Mouse (Mus musculus) heart, postnatal 0 days (tissue): ENCODE data around the gene Cyp2c23. TPM values are rescaled to one million over a fixed set of nuclear protein-coding genes. Genes with fewer than 3 reads are reported as not detected.

Experiments used
- ATAC-seq: fragments of 200-750 bp; cut with Nextera tagmentation; 2 replicates; pipeline ENCODE4 v1.8.0; 2017; ENCODE audit warnings: low read depth, moderate number of reproducible peaks, moderate library complexity; ENCODE audit not compliant: insufficient read depth
- DNase-seq: peaks from one replicate; pipeline ENCODE4 v3.0.0-alpha.2; 2016; ENCODE audit warnings: low spot score
- H3K27ac ChIP-seq: fragments of 300-500 bp; sonication (generic); 2 replicates; pipeline ENCODE4 v1.5.1; 2014; ENCODE audit warnings: low read depth, mild to moderate bottlenecking
- H3K27me3 ChIP-seq: fragments of 300-500 bp; sonication (generic); 2 replicates; pipeline ENCODE4 v1.6.1; 2014; ENCODE audit warnings: low read length, mixed read lengths; ENCODE audit not compliant: control insufficient read depth, insufficient read depth
- H3K36me3 ChIP-seq: fragments of 300-500 bp; sonication (generic); replicated peaks from 2 replicates; pipeline ENCODE4 v1.6.1; 2014; ENCODE audit warnings: low read length, mixed read lengths; ENCODE audit not compliant: control insufficient read depth, insufficient read depth
- H3K4me1 ChIP-seq: fragments of 300-500 bp; sonication (generic); 2 replicates; pipeline ENCODE4 v1.6.1; 2014; ENCODE audit warnings: antibody characterized with exemption; ENCODE audit not compliant: control insufficient read depth, insufficient read depth
- H3K4me2 ChIP-seq: fragments of 300-500 bp; sonication (generic); 2 replicates; pipeline ENCODE4 v1.6.1; 2014; ENCODE audit warnings: low read depth, mild to moderate bottlenecking, low read length, moderate library complexity
- H3K4me3 ChIP-seq: fragments of 300-500 bp; sonication (generic); 2 replicates; pipeline ENCODE4 v1.5.1; 2014; ENCODE audit warnings: low read depth, low read length
- H3K9ac ChIP-seq: fragments of 300-500 bp; sonication (generic); replicated peaks from 2 replicates; pipeline ENCODE4 v1.6.1; 2014; ENCODE audit warnings: low read depth, low read length, mixed read lengths
- H3K9me3 ChIP-seq: fragments of 300-500 bp; sonication (generic); replicated peaks from 2 replicates; pipeline ENCODE4 v1.6.1; 2016; ENCODE audit warnings: low read length; ENCODE audit not compliant: control insufficient read depth
- CTCF ChIP-seq: IDR thresholded peaks from 2 replicates; pipeline ENCODE4 v1.5.1; 2016; ENCODE audit warnings: antibody characterized with exemption, control low read depth, low read depth
- EP300 ChIP-seq: IDR thresholded peaks from 2 replicates; pipeline ENCODE4 v1.6.1; 2016; ENCODE audit warnings: antibody characterized with exemption, low read depth
- WGBS: fragments of 180-500 bp; shearing (Covaris S2); extraction: QIAGEN DNeasy Blood & Tissue Kit; methylation state at CpG from one replicate; pipeline ENCODE4 v1.1.7; 2014; 5-methylcytosine and 5-hydroxymethylcytosine counted together
- polyA plus RNA-seq: library from polyadenylated mRNA; unstranded; fragments of >200 nt; fragmentation: Nextera tagmentation; extraction: Ambion mirVana; gene quantifications from 2 replicates; pipeline ENCODE4 v1.2.1, GENCODE M21; 2015
- total RNA-seq: library from RNA; depleted of rRNA; stranded (reverse); fragments of >200 nt; gene quantifications from 2 replicates; pipeline ENCODE4 v1.2.3, GENCODE M21; 2014; ENCODE audit warnings: low replicate concordance

Gene Cyp2c23
- total and polyA plus RNA-seq, 2 experiments from 2014 or later = not detected

DNA sequence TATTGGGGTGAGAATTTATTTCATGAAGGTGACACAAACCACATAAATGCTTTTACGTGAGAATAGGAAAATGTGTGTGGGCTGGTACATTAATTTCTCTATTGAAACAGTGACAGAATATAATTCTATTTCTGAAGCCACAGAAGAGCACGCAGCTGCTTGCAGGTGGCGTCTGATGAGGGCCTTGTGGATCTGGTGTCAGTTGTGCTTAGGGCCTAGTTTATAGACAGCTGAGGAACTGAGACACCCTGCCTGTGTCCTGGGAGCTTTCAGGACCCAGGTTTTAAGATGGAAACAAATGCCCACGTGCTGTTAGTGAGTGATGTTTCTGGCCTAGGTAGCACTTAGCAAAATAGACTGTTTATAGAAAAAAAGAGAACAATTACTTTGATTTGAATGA lies 24.0 kb downstream of the Cyp2c23 start:
- WGBS = 70% methylated on average over 4 of the region's 4 CpGs
- no peaks in the 10 kb centered on the region for H3K9me3 ChIP-seq
- H3K4me3 ChIP-seq = no peak overlapping the region
- no peaks in the 10 kb centered on the region for H3K36me3 ChIP-seq
- no peaks in the 10 kb centered on the region for H3K4me1 ChIP-seq
- no peaks in the 10 kb centered on the region for H3K27me3 ChIP-seq
- TF ChIP-seq CTCF (no peak), EP300 (no peak)
- H3K9ac ChIP-seq = no peak overlapping the region
- DNase-seq = no peak
- ATAC-seq = no peak
- H3K27ac ChIP-seq = no peak overlapping the region
- no peak overlapping the region for H3K4me2 ChIP-seq

DNA sequence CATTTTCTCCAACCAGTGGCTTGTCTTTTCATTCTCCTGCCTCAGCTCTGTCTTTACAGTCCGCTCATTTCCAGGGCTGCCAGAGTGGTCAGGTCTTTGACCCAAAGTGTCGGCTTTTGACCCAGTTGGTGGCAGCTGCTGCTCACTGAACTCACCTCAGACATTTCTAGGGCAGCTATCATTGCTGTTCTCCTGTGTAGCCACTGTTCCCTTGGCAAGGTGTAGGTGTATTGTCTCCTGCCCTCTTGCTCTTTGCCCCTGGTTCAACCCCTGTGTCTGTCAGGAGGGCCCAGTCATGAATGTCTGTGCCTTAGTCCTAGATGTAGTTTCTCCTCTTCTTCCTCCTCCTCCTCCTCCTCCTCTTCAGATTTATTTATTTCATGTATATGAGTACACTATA lies 24.7 kb downstream of the Cyp2c23 start:
- H3K27me3 ChIP-seq = no peaks in the 10 kb centered on the region
- DNase-seq (no peak), ATAC-seq (no peak)
- H3K4me1 ChIP-seq = no peaks in the 10 kb centered on the region
- H3K4me2 ChIP-seq = no peak overlapping the region
- WGBS = 85% methylated on average over 2 of the region's 2 CpGs
- no peak for TF ChIP-seq EP300
- TF ChIP-seq CTCF = no peak
- H3K27ac ChIP-seq = no peak overlapping the region
- H3K9ac ChIP-seq = no peak overlapping the region
- H3K36me3 ChIP-seq = no peaks in the 10 kb centered on the region
- no peaks in the 10 kb centered on the region for H3K9me3 ChIP-seq
- H3K4me3 ChIP-seq = no peak overlapping the region

DNA sequence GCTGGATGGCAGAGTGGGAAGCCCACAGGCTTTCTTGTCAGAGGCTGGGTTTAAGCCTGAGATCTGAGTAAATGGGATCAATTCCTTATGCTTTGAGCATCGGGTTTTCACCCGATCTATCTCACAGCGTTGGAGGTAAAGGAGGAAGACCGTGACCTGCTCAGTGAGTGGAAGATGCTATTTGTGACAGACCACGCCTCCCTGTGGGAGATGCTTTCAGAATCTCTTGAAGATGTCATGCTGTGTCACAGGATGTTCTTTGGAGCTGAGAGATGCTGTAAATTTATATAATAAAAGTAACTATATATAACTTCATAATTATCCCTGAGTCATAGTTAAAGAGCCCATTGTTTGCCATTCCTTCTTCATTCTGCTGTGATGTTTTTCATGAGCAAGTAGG lies 28.3 kb downstream of the Cyp2c23 start:
- Histone ChIP-seq H3K27me3 (no peaks in the 10 kb centered on the region), H3K4me2 (no peak overlapping the region), H3K36me3 (no peaks in the 10 kb centered on the region), H3K27ac (no peak overlapping the region), H3K9ac (no peak overlapping the region), H3K4me1 (no peaks in the 10 kb centered on the region), H3K9me3 (no peaks in the 10 kb centered on the region), H3K4me3 (no peak overlapping the region)
- TF ChIP-seq EP300 (no peak), CTCF (no peak)
- no peak for ATAC-seq
- DNase-seq = no peak
- WGBS = 73% methylated on average over 5 of the region's 5 CpGs

DNA sequence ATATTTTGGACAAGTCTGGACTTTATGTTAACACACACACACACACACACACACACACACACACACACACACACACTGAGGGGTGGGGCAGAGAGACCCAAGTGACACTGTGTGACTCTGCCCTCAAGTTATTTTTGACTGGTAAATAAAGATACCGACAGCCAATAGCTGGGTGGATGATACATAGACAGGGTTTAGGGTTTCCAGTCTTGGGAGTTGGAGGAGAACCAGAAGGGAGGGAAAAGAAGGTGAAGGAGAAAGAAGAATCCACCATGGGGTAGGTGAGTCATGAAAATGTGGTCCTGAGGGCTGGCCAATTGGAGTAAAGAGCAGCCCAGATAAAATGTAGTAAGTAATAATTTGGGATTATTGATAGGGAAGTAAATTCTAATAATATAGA lies 28.9 kb downstream of the Cyp2c23 start:
- Histone ChIP-seq H3K36me3 (no peaks in the 10 kb centered on the region), H3K27me3 (no peaks in the 10 kb centered on the region), H3K4me1 (0 out of 2 replicates have a peak, but pooled peaks cover 4% of the 10 kb centered on the region), H3K4me2 (no peak overlapping the region), H3K27ac (no peak overlapping the region), H3K4me3 (no peak overlapping the region), H3K9ac (no peak overlapping the region), H3K9me3 (no peaks in the 10 kb centered on the region)
- WGBS = 49% methylated on average over 1 of the region's 1 CpGs
- no peak for ATAC-seq
- DNase-seq = no peak
- TF ChIP-seq CTCF (no peak), EP300 (no peak)

DNA sequence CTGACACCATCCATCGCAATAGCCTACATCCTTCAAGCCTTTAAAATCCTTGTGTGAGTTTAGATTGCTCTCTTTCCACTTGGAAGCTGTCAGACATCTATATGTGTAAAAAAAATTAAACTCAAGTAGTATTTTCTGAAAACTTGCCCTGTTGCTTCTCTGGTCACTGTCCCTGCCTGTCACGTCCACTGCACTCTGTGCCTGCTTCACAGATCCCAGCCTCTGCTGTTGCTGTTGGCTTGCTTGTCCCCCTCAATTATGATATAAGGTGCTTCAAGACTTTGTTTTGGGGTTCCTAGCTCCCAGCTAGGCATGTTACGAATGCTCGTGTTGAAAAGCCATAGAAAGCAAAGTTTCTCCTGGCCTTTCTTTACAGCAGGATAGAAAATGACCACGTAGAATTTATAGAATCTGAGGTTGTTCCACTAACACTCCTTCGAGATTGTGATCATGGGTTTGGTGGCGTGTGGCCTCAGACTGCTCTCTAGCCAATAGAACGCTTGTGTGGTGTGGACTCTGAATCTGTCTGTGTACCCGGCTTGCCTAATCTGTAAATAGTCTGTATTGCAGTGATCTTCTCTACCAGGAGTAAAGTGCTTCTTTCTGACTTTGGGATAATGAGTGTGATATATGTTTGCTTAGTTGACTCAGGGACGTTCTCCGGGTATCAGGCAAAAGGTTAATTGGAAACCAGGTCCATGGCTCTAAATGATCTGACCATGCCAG lies 30.0 kb downstream of the Cyp2c23 start:
- Histone ChIP-seq H3K4me2 (no peak overlapping the region), H3K9me3 (no peaks in the 10 kb centered on the region), H3K36me3 (no peaks in the 10 kb centered on the region), H3K27me3 (no peaks in the 10 kb centered on the region), H3K9ac (no peak overlapping the region), H3K27ac (no peak overlapping the region), H3K4me1 (0 out of 2 replicates have a peak, but pooled peaks cover 4% of the 10 kb centered on the region), H3K4me3 (no peak overlapping the region)
- DNase-seq (no peak), ATAC-seq (no peak)
- 82% methylated on average over 11 of the region's 11 CpGs for WGBS
- no peak for TF ChIP-seq EP300

DNA sequence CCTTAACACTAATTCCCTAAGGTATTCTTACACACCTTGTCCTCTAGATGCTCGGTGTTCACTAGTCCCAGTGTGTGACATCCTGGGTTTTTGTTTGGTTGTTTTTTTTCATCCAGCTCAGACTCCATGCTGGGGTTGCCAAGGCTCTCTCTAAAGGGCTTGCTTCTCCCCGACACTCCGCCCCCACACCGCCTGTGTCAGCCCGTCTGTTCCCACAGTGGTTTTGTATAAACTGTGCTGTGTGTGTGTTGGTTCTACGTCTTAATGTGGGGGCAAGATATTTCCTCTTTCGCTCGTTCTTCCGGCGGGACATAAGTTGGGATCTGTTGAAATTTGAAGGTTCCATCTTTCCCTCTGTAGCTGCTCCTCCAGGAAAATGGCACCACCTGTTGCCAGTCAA lies 30.9 kb downstream of the Cyp2c23 start:
- Histone ChIP-seq H3K4me3 (no peak overlapping the region), H3K27ac (no peak overlapping the region), H3K27me3 (no peaks in the 10 kb centered on the region), H3K36me3 (no peaks in the 10 kb centered on the region), H3K9me3 (no peaks in the 10 kb centered on the region), H3K4me2 (no peak overlapping the region), H3K4me1 (0 out of 2 replicates have a peak, but pooled peaks cover 4% of the 10 kb centered on the region), H3K9ac (no peak overlapping the region)
- 78% methylated on average over 10 of the region's 10 CpGs for WGBS
- ATAC-seq (no peak), DNase-seq (no peak)
- TF ChIP-seq CTCF (no peak), EP300 (no peak)
